Mouse (Mus musculus) left cerebral cortex, adult 2 months (tissue): ENCODE data around the gene Anxa3. TPM values are rescaled to one million over a fixed set of nuclear protein-coding genes. Genes with fewer than 3 reads are reported as not detected.

Experiments
- DNase-seq, 2 experiments: peaks; one replicate each; pipeline ENCODE4 v3.0.0; 2021 to 2022; ENCODE audit warnings: low spot score in 2 of 2, mixed read lengths in 1 of 2; ENCODE audit errors: extremely low spot score in 1 of 2
- H3K27ac ChIP-seq: fragments of 200-600 bp; 2 replicates; pipeline ENCODE4 v1.8.1; 2022
- H3K4me3 ChIP-seq: fragments of 200-600 bp; 2 replicates; pipeline ENCODE4 v1.8.1; 2022
- CTCF ChIP-seq: fragments of 200-600 bp; IDR thresholded peaks from 2 replicates; pipeline ENCODE4 v1.8.1; 2022; ENCODE audit warnings: antibody characterized with exemption, mild to moderate bottlenecking, moderate library complexity
- intact Hi-C: fragments of 180-260 bp; cut with DNase I; formaldehyde crosslinking; loops from one replicate; pipeline ENCODE4 v1.15.1; 2025
- total RNA-seq, 2 experiments: library from RNA; stranded (reverse); gene quantifications; 2 replicates each; pipeline ENCODE4 v1.2.3; 2021

Anxa3 gene
- total RNA-seq, 2 experiments from 2014 or later = 13.5 to 18.9 TPM

- H3K4me3 ChIP-seq = no peak overlapping the region
- DNase-seq = no peak
- intact Hi-C loops = no loop called here
- TF ChIP-seq CTCF = no peak
- no peak overlapping the region for H3K27ac ChIP-seq
Observed at GRCm38 (mm10) chr5:96797465-96797864, 4.3 kb downstream of the Anxa3 start.

GRCm38 (mm10) chr5:96799165-96799564 lies 6.0 kb downstream of the Anxa3 start:
- no peak for DNase-seq
- Histone ChIP-seq H3K27ac (no peak overlapping the region), H3K4me3 (no peak overlapping the region)
- TF ChIP-seq CTCF = no peak
- intact Hi-C loops = no loop called here

- H3K27ac ChIP-seq = no peak overlapping the region
- H3K4me3 ChIP-seq = no peak overlapping the region
- intact Hi-C loops = no loop called here
- no peak for DNase-seq
- no peak for TF ChIP-seq CTCF
Observed at GRCm38 (mm10) chr5:96799969-96800368, 6.8 kb downstream of the Anxa3 start.

GRCm38 (mm10) chr5:96802185-96802584 lies 9.0 kb downstream of the Anxa3 start:
- TF ChIP-seq CTCF = no peak
- DNase-seq = no peak
- intact Hi-C loops = no loop called here
- Histone ChIP-seq H3K27ac (no peak overlapping the region), H3K4me3 (no peak overlapping the region)

- Histone ChIP-seq H3K4me3 (no peak overlapping the region), H3K27ac (no peak overlapping the region)
- DNase-seq = no peak
- no peak for TF ChIP-seq CTCF
- intact Hi-C loops = no loop called here
Observed at GRCm38 (mm10) chr5:96803091-96803490, 10.0 kb downstream of the Anxa3 start.

- intact Hi-C loops = no loop called here
- Histone ChIP-seq H3K27ac (no peak overlapping the region), H3K4me3 (no peak overlapping the region)
- TF ChIP-seq CTCF = no peak
- DNase-seq = no peak
Observed at GRCm38 (mm10) chr5:96804304-96804703, 11.2 kb downstream of the Anxa3 start.

GRCm38 (mm10) chr5:96804813-96805212 lies 11.7 kb downstream of the Anxa3 start:
- no peak for DNase-seq
- H3K4me3 ChIP-seq = no peak overlapping the region
- no peak overlapping the region for H3K27ac ChIP-seq
- intact Hi-C loops = no loop called here
- no peak for TF ChIP-seq CTCF

- H3K4me3 ChIP-seq = no peak overlapping the region
- no peak for TF ChIP-seq CTCF
- no peak for DNase-seq
- no peak overlapping the region for H3K27ac ChIP-seq
- intact Hi-C loops = no loop called here
Observed at GRCm38 (mm10) chr5:96810620-96811019, 17.5 kb downstream of the Anxa3 start.

- H3K4me3 ChIP-seq = no peak overlapping the region
- intact Hi-C loops = no loop called here
- no peak for TF ChIP-seq CTCF
- H3K27ac ChIP-seq = no peak overlapping the region
- DNase-seq = no peak
Observed at GRCm38 (mm10) chr5:96824769-96825327, 31.7 kb downstream of the Anxa3 start.

GRCm38 (mm10) chr5:96827176-96827575 lies 34.0 kb downstream of the Anxa3 start:
- TF ChIP-seq CTCF = no peak
- H3K4me3 ChIP-seq = no peak overlapping the region
- DNase-seq = no peak
- H3K27ac ChIP-seq = no peak overlapping the region
- intact Hi-C loops = no loop called here

- DNase-seq = no peak
- H3K27ac ChIP-seq = no peak overlapping the region
- no peak overlapping the region for H3K4me3 ChIP-seq
- no peak for TF ChIP-seq CTCF
- intact Hi-C loops = no loop called here
Observed at GRCm38 (mm10) chr5:96834338-96834737, 41.2 kb downstream of the Anxa3 start.

- TF ChIP-seq CTCF = no peak
- no peak overlapping the region for H3K27ac ChIP-seq
- DNase-seq = no peak
- H3K4me3 ChIP-seq = no peak overlapping the region
- intact Hi-C loops = no loop called here
Observed at GRCm38 (mm10) chr5:96847986-96848385, 54.8 kb downstream of the Anxa3 start.

GRCm38 (mm10) chr5:96848386-96848785 lies 55.2 kb downstream of the Anxa3 start:
- DNase-seq = no peak
- Histone ChIP-seq H3K27ac (no peak overlapping the region), H3K4me3 (no peak overlapping the region)
- intact Hi-C loops = no loop called here
- no peak for TF ChIP-seq CTCF
